Mouse (Mus musculus): Measurements from ENCODE around the gene Mast3. TPM values are rescaled to one million over a fixed set of nuclear protein-coding genes. Genes with fewer than 3 reads are reported as not detected.

Gene Mast3
- 178 and 202 TPM in 2 replicates for polyA plus RNA-seq (2012; rRNA removed)

GRCm38 (mm10) chr8:70804481-70805206 is at the start of gene Mast3:
Gene Mast3 (minus strand): TSS chr8:70805054.
- peak in 1 of 2 experiments; percentile 85 for DNase-seq (ENCODE audit: extremely low spot score in 1 of 2, low spot score in 1 of 2)

GRCm38 (mm10) chr8:70853863-70854262 is 49.0 kb upstream of the Mast3 start:
- no peak for DNase-seq (ENCODE audit: extremely low spot score in 1 of 2, low spot score in 1 of 2)

- DNase-seq (ENCODE audit: extremely low spot score in 1 of 2, low spot score in 1 of 2), result no peak
Measured at GRCm38 (mm10) chr8:70852595-70853231, 47.9 kb upstream of the Mast3 start.

GRCm38 (mm10) chr8:70851837-70852236 is 47.0 kb upstream of the Mast3 start:
- no peak for DNase-seq (ENCODE audit: extremely low spot score in 1 of 2, low spot score in 1 of 2)

GRCm38 (mm10) chr8:70850947-70851346 is 46.1 kb upstream of the Mast3 start:
- no peak for DNase-seq (ENCODE audit: extremely low spot score in 1 of 2, low spot score in 1 of 2)

GRCm38 (mm10) chr8:70850132-70850845 is 45.4 kb upstream of the Mast3 start:
- no peak for DNase-seq (ENCODE audit: extremely low spot score in 1 of 2, low spot score in 1 of 2)

GRCm38 (mm10) chr8:70849333-70849990 is 44.6 kb upstream of the Mast3 start:
- no peak for DNase-seq (ENCODE audit: extremely low spot score in 1 of 2, low spot score in 1 of 2)

GRCm38 (mm10) chr8:70846371-70847154 is 41.7 kb upstream of the Mast3 start:
- no peak for DNase-seq (ENCODE audit: extremely low spot score in 1 of 2, low spot score in 1 of 2)

DNA sequence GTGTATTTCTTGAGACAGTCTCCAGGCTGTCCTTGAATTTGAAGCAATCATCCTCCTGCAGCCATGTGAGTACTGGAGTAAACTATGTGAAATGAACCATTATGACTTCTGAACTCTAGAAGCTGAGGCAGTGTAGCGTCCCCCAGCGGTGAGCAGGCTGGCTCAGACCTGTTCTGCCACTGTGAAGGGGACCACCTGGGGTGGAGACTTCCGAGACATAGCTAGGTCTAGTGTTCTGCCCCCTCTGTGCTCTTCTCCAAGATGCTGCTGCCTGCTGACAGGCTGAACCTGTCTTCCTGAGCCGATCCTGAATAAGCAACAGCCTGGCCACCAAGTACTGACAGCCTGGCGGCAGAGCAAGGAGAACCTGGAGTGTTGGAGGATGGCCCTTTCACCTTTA is 40.3 kb upstream of the Mast3 start:
- no peak for DNase-seq (ENCODE audit: extremely low spot score in 1 of 2, low spot score in 1 of 2)

DNA sequence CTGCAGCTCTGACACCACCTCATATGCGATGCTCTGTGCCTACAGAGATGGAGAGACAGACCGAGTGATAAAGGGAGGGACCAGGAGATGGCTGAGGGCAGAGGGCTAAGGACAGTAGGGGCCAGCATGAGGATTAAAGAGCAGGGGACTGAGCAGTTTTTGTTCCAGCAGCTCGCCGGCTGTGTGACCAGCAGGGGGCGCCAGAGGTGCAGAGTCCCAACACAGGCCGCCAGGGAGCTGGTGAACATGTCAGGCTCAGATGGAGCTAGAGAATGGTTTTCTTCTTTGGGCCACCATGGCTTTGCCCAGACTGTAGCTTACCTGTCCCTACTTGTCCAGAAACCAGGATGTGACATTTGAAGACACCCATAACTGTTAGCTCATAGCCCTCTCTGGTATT is 39.7 kb upstream of the Mast3 start:
- peak in 1 of 2 experiments; percentile 92 for DNase-seq (ENCODE audit: extremely low spot score in 1 of 2, low spot score in 1 of 2)

- no peak for DNase-seq (ENCODE audit: extremely low spot score in 1 of 2, low spot score in 1 of 2)
Measured at GRCm38 (mm10) chr8:70843941-70844340, 39.1 kb upstream of the Mast3 start.

- no peak for DNase-seq (ENCODE audit: extremely low spot score in 1 of 2, low spot score in 1 of 2)
Measured at GRCm38 (mm10) chr8:70843214-70843773, 38.4 kb upstream of the Mast3 start.

GRCm38 (mm10) chr8:70842484-70842883 is 37.6 kb upstream of the Mast3 start:
- DNase-seq (ENCODE audit: extremely low spot score in 1 of 2, low spot score in 1 of 2), result no peak

GRCm38 (mm10) chr8:70841147-70842072 is 36.6 kb upstream of the Mast3 start:
- DNase-seq (ENCODE audit: extremely low spot score in 1 of 2, low spot score in 1 of 2), result peak; percentile 75 to 97

DNA sequence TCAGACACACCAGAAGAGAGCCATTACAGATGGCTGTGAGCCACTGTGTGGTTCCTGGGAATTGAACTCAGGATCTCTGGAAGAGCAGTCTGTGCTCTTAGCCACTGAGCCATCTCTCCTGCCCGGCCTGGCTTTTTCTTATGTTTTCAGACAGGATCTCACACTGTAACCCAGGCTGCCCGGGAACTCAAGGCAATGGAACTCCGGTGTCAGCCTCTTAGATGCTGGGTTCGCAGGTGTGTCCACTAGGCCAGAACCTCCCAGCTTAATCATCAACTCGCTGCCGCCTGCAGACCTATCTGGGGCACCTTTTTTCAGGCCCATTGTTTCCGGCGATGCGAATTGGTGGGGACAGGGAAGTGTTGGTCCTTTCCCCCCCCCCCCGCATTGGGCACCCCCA is 35.7 kb upstream of the Mast3 start:
- DNase-seq (ENCODE audit: extremely low spot score in 1 of 2, low spot score in 1 of 2), result no peak

GRCm38 (mm10) chr8:70839408-70840351 is 34.8 kb upstream of the Mast3 start, which contains the start of gene Arrdc2:
Gene Arrdc2 (minus strand): TSS chr8:70839720.
- DNase-seq (ENCODE audit: extremely low spot score in 1 of 2, low spot score in 1 of 2), result peak; percentile 98 to 100

GRCm38 (mm10) chr8:70838654-70839407 is 34.0 kb upstream of the Mast3 start:
- no peak for DNase-seq (ENCODE audit: extremely low spot score in 1 of 2, low spot score in 1 of 2)

Measured in frontal cortex, adult 2 months (tissue).